Mouse (Mus musculus): ENCODE data around the gene Ccnl2.

Gene Ccnl2

GRCm38 (mm10) chr4:155871404-155871803, 59.1 kb downstream of the Ccnl2 start:
- no peak for DNase-seq

Data from B cell, adult 2 months (primary cell).